Mouse (Mus musculus): ENCODE measurements around the gene Csf2rb2. TPM values are rescaled to one million over a fixed set of nuclear protein-coding genes. Genes with fewer than 3 reads are reported as not detected.
"Not testable (repeated sequence)": the region's sequence is repeated elsewhere in the genome, so short reads cannot be mapped to it uniquely, and the experiment has no call there.

Csf2rb2 gene
- polyA plus RNA-seq, 1 experiment from 2014 or later, result 0.22 TPM

DNA sequence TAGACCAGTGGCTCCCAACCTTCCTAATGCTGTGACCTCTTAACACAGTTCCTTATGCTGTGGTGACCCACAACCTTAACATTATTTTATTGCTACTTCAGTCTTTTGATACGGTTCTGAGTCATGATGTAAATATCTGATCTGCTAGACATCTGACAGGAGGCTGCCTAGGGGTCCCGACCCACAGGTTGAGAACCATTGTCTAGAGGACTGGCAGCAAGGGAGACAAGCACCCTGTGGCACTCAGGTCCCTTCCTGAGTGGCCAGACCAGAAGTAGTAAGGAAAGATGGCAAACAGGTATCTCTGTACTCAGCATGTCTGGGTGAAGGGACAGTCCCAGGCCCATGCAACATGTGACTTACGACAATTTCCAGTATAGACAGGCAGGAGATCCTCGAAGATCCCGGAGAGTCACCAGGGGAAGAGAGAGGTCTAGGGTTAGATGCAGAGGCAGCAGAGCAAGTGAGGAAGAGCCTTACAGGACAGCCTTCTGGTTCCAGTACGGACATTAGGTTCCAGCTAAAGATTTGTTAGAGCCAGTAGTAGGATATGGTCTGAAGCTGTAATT, 1.8 kb downstream of the Csf2rb2 start:
- DNase-seq (ENCODE audit: low spot score) (no peak), ATAC-seq (replicated peaks; ENCODE audit: low FRiP score, low TSS enrichment, low read depth) (no peak)
- Histone ChIP-seq H3K4me2 (ENCODE audit: low read length) (no peak overlapping the region), H3K36me3 (ENCODE audit: control insufficient read depth, insufficient read depth, low read length) (no peaks in the 10 kb centered on the region), H3K27me3 (replicated peaks; ENCODE audit: control insufficient read depth, insufficient read depth, low read length) (peaks cover 4% of the 10 kb centered on the region; the same call in 1 of the 2 replicates), H3K4me1 (replicated peaks; ENCODE audit: control insufficient read depth, insufficient read depth, low read length) (no peaks in the 10 kb centered on the region), H3K9ac (ENCODE audit: low read length) (no peak overlapping the region), H3K27ac (ENCODE audit: low read depth) (no peak overlapping the region), H3K4me3 (ENCODE audit: low read depth, low read length) (no peak overlapping the region), H3K9me3 (ENCODE audit: control insufficient read depth, low read length) (no peaks in the 10 kb centered on the region)
- 80% methylated on average over 6 of the region's 6 CpGs for WGBS

DNA sequence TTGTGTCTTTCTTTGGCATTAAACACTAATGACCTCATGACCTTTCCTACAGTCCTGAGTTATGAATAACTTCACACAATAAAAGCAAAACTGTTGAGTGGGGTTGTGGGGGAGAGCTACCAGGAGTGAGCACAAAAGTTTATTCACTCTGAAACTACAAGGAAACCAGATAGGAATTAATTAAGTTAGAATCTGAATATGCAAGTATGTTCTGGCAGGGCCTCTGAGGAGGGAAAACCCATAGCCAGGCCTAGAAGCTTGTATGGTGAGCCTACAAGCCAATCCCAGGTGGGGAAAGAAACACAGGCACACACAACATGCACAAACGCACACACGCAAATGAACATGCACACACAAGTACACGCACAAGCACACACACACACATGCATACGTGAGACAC, 2.8 kb downstream of the Csf2rb2 start:
- 96% methylated on average over 4 of the region's 4 CpGs for WGBS

GRCm38 (mm10) chr15:78300773-78301172, 4.7 kb downstream of the Csf2rb2 start:
- no peak for DNase-seq (ENCODE audit: low spot score)
- H3K9me3 ChIP-seq (ENCODE audit: control insufficient read depth, low read length), result no peaks in the 10 kb centered on the region
- peaks cover 4% of the 10 kb centered on the region; the same call in 1 of the 2 replicates for H3K27me3 ChIP-seq (replicated peaks; ENCODE audit: control insufficient read depth, insufficient read depth, low read length)
- ATAC-seq (replicated peaks; ENCODE audit: low FRiP score, low TSS enrichment, low read depth), result no peak
- no peaks in the 10 kb centered on the region for H3K4me1 ChIP-seq (replicated peaks; ENCODE audit: control insufficient read depth, insufficient read depth, low read length)
- H3K4me3 ChIP-seq (ENCODE audit: low read depth, low read length), result no peak overlapping the region
- H3K36me3 ChIP-seq (ENCODE audit: control insufficient read depth, insufficient read depth, low read length), result no peaks in the 10 kb centered on the region
- H3K9ac ChIP-seq (ENCODE audit: low read length), result no peak overlapping the region
- no peak overlapping the region for H3K27ac ChIP-seq (ENCODE audit: low read depth)
- H3K4me2 ChIP-seq (ENCODE audit: low read length), result no peak overlapping the region

More for the DNA sequence above, 2.8 kb downstream of the Csf2rb2 start:
- Histone ChIP-seq H3K4me1 (replicated peaks; ENCODE audit: control insufficient read depth, insufficient read depth, low read length) (no peaks in the 10 kb centered on the region), H3K27ac (ENCODE audit: low read depth) (no peak overlapping the region), H3K4me3 (ENCODE audit: low read depth, low read length) (no peak overlapping the region), H3K9ac (ENCODE audit: low read length) (no peak overlapping the region), H3K4me2 (ENCODE audit: low read length) (no peak overlapping the region), H3K27me3 (replicated peaks; ENCODE audit: control insufficient read depth, insufficient read depth, low read length) (peaks cover 4% of the 10 kb centered on the region; the same call in 1 of the 2 replicates), H3K9me3 (ENCODE audit: control insufficient read depth, low read length) (no peaks in the 10 kb centered on the region), H3K36me3 (ENCODE audit: control insufficient read depth, insufficient read depth, low read length) (no peaks in the 10 kb centered on the region)
- DNase-seq (ENCODE audit: low spot score) (no peak), ATAC-seq (replicated peaks; ENCODE audit: low FRiP score, low TSS enrichment, low read depth) (no peak)

DNA sequence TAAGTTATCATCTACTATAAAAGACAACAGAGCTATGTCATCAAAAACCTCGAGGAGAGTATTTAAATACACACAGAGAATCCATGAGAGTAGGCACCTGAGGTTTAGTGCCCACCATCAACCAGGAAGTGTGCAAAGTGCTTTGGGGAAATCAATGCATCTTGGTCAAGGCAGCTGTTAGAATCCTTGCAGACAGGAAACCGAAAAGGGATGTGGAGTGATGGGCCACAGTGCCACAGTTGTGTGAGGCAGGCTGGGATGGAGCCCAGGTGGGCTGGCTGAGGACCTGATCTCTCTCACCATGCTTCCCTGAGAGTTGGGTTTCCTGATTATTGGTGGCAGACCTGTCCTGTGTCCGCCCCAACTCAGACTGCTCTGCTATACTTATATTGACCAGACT, 5.9 kb downstream of the Csf2rb2 start:
- Histone ChIP-seq H3K4me3 (ENCODE audit: low read depth, low read length) (no peak overlapping the region), H3K4me1 (replicated peaks; ENCODE audit: control insufficient read depth, insufficient read depth, low read length) (no peaks in the 10 kb centered on the region), H3K36me3 (ENCODE audit: control insufficient read depth, insufficient read depth, low read length) (no peaks in the 10 kb centered on the region), H3K27ac (ENCODE audit: low read depth) (no peak overlapping the region), H3K27me3 (replicated peaks; ENCODE audit: control insufficient read depth, insufficient read depth, low read length) (no peaks in the 10 kb centered on the region), H3K9me3 (ENCODE audit: control insufficient read depth, low read length) (no peaks in the 10 kb centered on the region), H3K9ac (ENCODE audit: low read length) (no peak overlapping the region), H3K4me2 (ENCODE audit: low read length) (no peak overlapping the region)
- no peak for DNase-seq (ENCODE audit: low spot score)
- ATAC-seq (replicated peaks; ENCODE audit: low FRiP score, low TSS enrichment, low read depth), result no peak
- 74% methylated on average over 3 of the region's 3 CpGs for WGBS

DNA sequence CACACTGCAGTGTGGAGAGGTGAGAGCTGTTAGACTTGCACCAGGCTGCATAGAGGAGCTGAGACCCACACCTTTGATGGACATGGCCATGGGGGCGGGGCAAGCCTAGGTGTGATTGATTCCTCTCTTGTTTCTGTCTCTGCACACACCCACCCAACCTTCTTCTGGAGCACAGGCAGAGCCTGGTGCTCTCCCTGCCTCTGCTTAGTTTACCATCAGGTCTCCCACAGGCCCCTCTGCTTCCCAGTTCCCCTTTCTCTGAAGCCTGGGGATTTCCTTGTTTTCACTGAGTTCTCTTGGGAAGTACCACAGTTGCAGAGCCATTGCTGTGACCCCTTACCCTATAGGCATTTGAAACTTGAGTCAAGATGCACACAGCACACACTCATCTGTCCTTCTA, 7.0 kb downstream of the Csf2rb2 start:
- H3K27me3 ChIP-seq (replicated peaks; ENCODE audit: control insufficient read depth, insufficient read depth, low read length), result no peaks in the 10 kb centered on the region
- no peak overlapping the region for H3K27ac ChIP-seq (ENCODE audit: low read depth)
- no peak overlapping the region for H3K4me3 ChIP-seq (ENCODE audit: low read depth, low read length)
- H3K9me3 ChIP-seq (ENCODE audit: control insufficient read depth, low read length), result no peaks in the 10 kb centered on the region
- 79% methylated on average over 1 of the region's 1 CpGs for WGBS
- DNase-seq (ENCODE audit: low spot score) (no peak), ATAC-seq (replicated peaks; ENCODE audit: low FRiP score, low TSS enrichment, low read depth) (no peak)
- no peaks in the 10 kb centered on the region for H3K4me1 ChIP-seq (replicated peaks; ENCODE audit: control insufficient read depth, insufficient read depth, low read length)
- no peak overlapping the region for H3K4me2 ChIP-seq (ENCODE audit: low read length)
- no peak overlapping the region for H3K9ac ChIP-seq (ENCODE audit: low read length)
- H3K36me3 ChIP-seq (ENCODE audit: control insufficient read depth, insufficient read depth, low read length), result no peaks in the 10 kb centered on the region

DNA sequence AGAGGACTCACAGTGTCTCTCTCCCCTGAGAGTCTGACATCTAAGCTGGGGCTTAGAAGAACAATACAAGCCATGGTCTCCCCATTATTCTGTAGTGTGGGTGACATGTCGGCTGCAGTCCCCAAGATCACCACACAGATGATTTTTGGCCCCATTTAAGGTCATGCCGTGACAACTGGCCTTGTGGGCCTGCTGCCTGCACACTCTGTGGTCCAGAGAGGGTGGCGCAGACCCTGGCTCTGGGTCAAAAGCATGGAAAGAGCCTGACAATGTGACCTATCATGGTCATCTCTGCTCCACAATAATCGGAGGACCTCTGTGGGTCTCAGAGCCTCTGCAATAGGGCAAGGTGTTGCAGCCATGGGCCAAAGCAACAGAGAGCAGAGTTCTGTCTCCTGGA, 11.8 kb downstream of the Csf2rb2 start:
- Histone ChIP-seq H3K27ac (ENCODE audit: low read depth) (no peak overlapping the region), H3K27me3 (replicated peaks; ENCODE audit: control insufficient read depth, insufficient read depth, low read length) (no peaks in the 10 kb centered on the region), H3K9ac (ENCODE audit: low read length) (no peak overlapping the region), H3K4me3 (ENCODE audit: low read depth, low read length) (no peak overlapping the region), H3K4me1 (replicated peaks; ENCODE audit: control insufficient read depth, insufficient read depth, low read length) (no peaks in the 10 kb centered on the region), H3K36me3 (ENCODE audit: control insufficient read depth, insufficient read depth, low read length) (no peaks in the 10 kb centered on the region), H3K4me2 (ENCODE audit: low read length) (no peak overlapping the region), H3K9me3 (ENCODE audit: control insufficient read depth, low read length) (no peaks in the 10 kb centered on the region)
- ATAC-seq (replicated peaks; ENCODE audit: low FRiP score, low TSS enrichment, low read depth), result no peak
- DNase-seq (ENCODE audit: low spot score), result no peak
- WGBS, result 88% methylated on average over 4 of the region's 4 CpGs

GRCm38 (mm10) chr15:78293228-78293627, 12.3 kb downstream of the Csf2rb2 start:
- not testable (repeated sequence) for H3K4me3 ChIP-seq (ENCODE audit: low read depth, low read length); ATAC-seq (replicated peaks; ENCODE audit: low FRiP score, low TSS enrichment, low read depth); DNase-seq (ENCODE audit: low spot score)

GRCm38 (mm10) chr15:78289775-78290174, 15.7 kb downstream of the Csf2rb2 start:
- not testable (repeated sequence) for H3K27me3 ChIP-seq (replicated peaks; ENCODE audit: control insufficient read depth, insufficient read depth, low read length); H3K9ac ChIP-seq (ENCODE audit: low read length); ATAC-seq (replicated peaks; ENCODE audit: low FRiP score, low TSS enrichment, low read depth); H3K9me3 ChIP-seq (ENCODE audit: control insufficient read depth, low read length); H3K27ac ChIP-seq (ENCODE audit: low read depth); H3K36me3 ChIP-seq (ENCODE audit: control insufficient read depth, insufficient read depth, low read length); H3K4me3 ChIP-seq (ENCODE audit: low read depth, low read length); H3K4me1 ChIP-seq (replicated peaks; ENCODE audit: control insufficient read depth, insufficient read depth, low read length); H3K4me2 ChIP-seq (ENCODE audit: low read length); DNase-seq (ENCODE audit: low spot score)
- WGBS, result 75% methylated on average over 5 of the region's 5 CpGs

More at GRCm38 (mm10) chr15:78293228-78293627, 12.3 kb downstream of the Csf2rb2 start:
- H3K4me1 ChIP-seq (replicated peaks; ENCODE audit: control insufficient read depth, insufficient read depth, low read length); H3K9ac ChIP-seq (ENCODE audit: low read length); H3K27ac ChIP-seq (ENCODE audit: low read depth); H3K27me3 ChIP-seq (replicated peaks; ENCODE audit: control insufficient read depth, insufficient read depth, low read length); H3K36me3 ChIP-seq (ENCODE audit: control insufficient read depth, insufficient read depth, low read length); H3K4me2 ChIP-seq (ENCODE audit: low read length); H3K9me3 ChIP-seq (ENCODE audit: control insufficient read depth, low read length): not testable (repeated sequence)
- 6% methylated on average over 2 of the region's 2 CpGs for WGBS

DNA sequence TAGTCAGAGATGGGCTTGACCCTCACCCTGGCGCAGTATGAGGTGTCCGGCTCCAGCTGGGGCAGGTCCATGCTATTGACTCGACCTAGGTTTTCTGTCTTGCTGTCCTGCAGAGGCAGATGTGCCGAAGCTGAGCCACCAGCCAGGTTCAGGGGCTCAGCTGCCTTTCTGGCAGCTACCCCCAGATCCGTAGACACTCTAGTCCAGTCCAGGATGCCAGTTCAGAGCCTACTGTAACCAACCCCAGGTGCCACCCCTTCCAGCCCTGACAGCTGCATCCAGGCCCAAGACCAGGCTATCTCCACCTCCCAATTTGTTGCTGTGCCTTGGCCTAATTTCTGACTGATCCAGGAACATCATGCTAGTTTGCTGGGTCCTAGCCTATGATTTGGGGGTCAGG, 17.6 kb downstream of the Csf2rb2 start:
- Histone ChIP-seq H3K4me2 (ENCODE audit: low read length) (no peak overlapping the region), H3K36me3 (ENCODE audit: control insufficient read depth, insufficient read depth, low read length) (no peaks in the 10 kb centered on the region), H3K4me3 (ENCODE audit: low read depth, low read length) (no peak overlapping the region), H3K4me1 (replicated peaks; ENCODE audit: control insufficient read depth, insufficient read depth, low read length) (no peaks in the 10 kb centered on the region), H3K9ac (ENCODE audit: low read length) (no peak overlapping the region), H3K27ac (ENCODE audit: low read depth) (no peak overlapping the region), H3K9me3 (ENCODE audit: control insufficient read depth, low read length) (no peaks in the 10 kb centered on the region), H3K27me3 (replicated peaks; ENCODE audit: control insufficient read depth, insufficient read depth, low read length) (no peaks in the 10 kb centered on the region)
- ATAC-seq (replicated peaks; ENCODE audit: low FRiP score, low TSS enrichment, low read depth), result no peak
- no peak for DNase-seq (ENCODE audit: low spot score)
- 85% methylated on average over 5 of the region's 5 CpGs for WGBS

Measured in intestine, embryonic 14.5 days (tissue).